Mouse (Mus musculus): ENCODE measurements at regions not wholly inside any gene's neighbourhood (a gene's known extent, or its start where the extent isn't known, plus 50 kb on each side); places are given as distances from the start of the nearest gene placed in this dataset.

DNA sequence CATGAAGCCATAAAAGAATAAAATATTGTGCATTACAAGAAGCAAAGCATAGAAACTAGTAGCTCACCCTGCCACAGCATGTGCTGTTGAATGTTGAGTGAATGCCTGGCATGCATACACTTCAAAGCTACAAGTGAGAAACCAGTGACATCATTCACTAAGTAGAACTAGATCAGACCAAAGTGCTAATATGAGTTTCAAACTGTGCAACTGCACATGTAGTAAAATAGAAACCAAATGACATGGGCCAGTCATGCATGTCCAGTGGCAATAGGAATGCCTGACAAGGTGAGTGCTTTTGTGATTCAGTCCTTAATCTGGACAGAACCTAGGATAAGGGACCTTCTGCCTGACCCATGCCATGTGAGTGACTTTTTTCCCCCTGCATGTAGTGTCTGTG is 111.3 kb upstream of the Cxxc4 start:
- H3K79me3 ChIP-seq (ENCODE audit: low read depth), result no peaks in the 10 kb centered on the region
- no peaks in the 10 kb centered on the region for H3K27me3 ChIP-seq (ENCODE audit: control insufficient read depth, insufficient read depth, insufficient read length)
- no peaks in the 10 kb centered on the region for H3K79me2 ChIP-seq (ENCODE audit: control insufficient read depth, insufficient read depth)
- no peaks in the 10 kb centered on the region for H3K36me3 ChIP-seq (ENCODE audit: control insufficient read depth, insufficient read depth)
- no peak for TF ChIP-seq MYOG (IDR thresholded peaks at IDR 0.05; ENCODE audit: control insufficient read depth, extremely low read depth, insufficient read length)
- TF ChIP-seq FOSL1 (IDR thresholded peaks at IDR 0.05; ENCODE audit: insufficient read depth, low read length, poor library complexity, severe bottlenecking), result no peak
- no peak for TF ChIP-seq CEBPB (IDR thresholded peaks at IDR 0.05; ENCODE audit: low read depth)
- TF ChIP-seq CTCF (IDR thresholded peaks at IDR 0.05; ENCODE audit: control insufficient read depth, insufficient read depth, insufficient read length), result no peak
- TF ChIP-seq USF1 (IDR thresholded peaks at IDR 0.05; ENCODE audit: low read depth), result no peak
- no peak overlapping the region for H3K4me3 ChIP-seq (ENCODE audit: insufficient read depth, poor library complexity, severe bottlenecking)
- H3ac ChIP-seq (ENCODE audit: control insufficient read depth, insufficient read length, low read depth), result no peak overlapping the region

DNA sequence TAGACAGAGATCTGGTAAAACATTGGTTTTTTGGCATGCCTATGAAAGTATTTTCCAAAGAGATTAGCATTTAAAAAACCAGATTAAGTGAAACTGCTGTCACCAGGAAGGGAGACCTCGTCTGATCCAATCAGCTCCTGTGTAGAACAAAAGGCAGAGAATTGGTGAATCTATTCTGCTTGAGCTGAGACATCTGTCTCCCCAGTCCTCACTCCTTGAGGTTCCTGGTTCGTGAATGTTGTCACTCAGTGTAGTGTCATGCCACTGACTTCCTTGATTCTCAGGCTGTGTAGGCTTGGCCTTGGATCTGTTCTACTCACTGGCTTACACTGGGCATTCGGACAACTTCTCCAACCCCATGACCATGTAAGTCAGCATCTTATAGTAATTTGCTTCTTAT is 105.9 kb upstream of the Cxxc4 start:
- Histone ChIP-seq H3K79me2 (ENCODE audit: control insufficient read depth, insufficient read depth) (no peaks in the 10 kb centered on the region), H3K79me3 (ENCODE audit: low read depth) (no peaks in the 10 kb centered on the region), H3K36me3 (ENCODE audit: control insufficient read depth, insufficient read depth) (no peaks in the 10 kb centered on the region), H3K27me3 (ENCODE audit: control insufficient read depth, insufficient read depth, insufficient read length) (no peaks in the 10 kb centered on the region), H3ac (ENCODE audit: control insufficient read depth, insufficient read length, low read depth) (no peak overlapping the region), H3K4me3 (ENCODE audit: insufficient read depth, poor library complexity, severe bottlenecking) (no peak overlapping the region)
- TF ChIP-seq MYOD1 (IDR thresholded peaks at IDR 0.05; ENCODE audit: control insufficient read depth, insufficient read length, low read depth) (no peak), MYOG (IDR thresholded peaks at IDR 0.05; ENCODE audit: control insufficient read depth, extremely low read depth, insufficient read length) (no peak), MAX (IDR thresholded peaks at IDR 0.05) (no peak), USF1 (IDR thresholded peaks at IDR 0.05; ENCODE audit: low read depth) (no peak), FOSL1 (IDR thresholded peaks at IDR 0.05; ENCODE audit: insufficient read depth, low read length, poor library complexity, severe bottlenecking) (no peak), CTCF (IDR thresholded peaks at IDR 0.05; ENCODE audit: control insufficient read depth, insufficient read depth, insufficient read length) (no peak), CEBPB (IDR thresholded peaks at IDR 0.05; ENCODE audit: low read depth) (no peak)

DNA sequence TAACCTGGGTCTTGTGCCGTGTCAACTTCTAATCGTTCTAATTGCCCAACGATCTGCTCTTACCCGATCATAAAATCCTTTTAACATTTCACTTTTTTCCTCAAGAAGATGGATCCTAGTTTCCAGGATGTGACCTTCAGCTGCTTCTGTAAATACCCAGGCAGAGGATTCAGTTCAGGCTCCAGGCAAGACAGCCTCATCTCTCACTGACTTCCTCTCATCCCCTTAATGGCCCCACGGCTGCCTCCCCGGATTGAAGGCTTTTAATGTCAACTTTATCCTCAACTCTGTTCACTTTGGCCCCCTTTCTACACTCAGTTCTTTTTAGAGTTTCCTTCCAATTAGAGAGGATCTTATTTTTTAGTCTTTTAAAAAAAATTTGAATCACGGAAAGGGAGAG is 91.0 kb upstream of the Cxxc4 start:
- no peak overlapping the region for H3K4me3 ChIP-seq (ENCODE audit: insufficient read depth, poor library complexity, severe bottlenecking)
- H3K27me3 ChIP-seq (ENCODE audit: control insufficient read depth, insufficient read depth, insufficient read length), result no peaks in the 10 kb centered on the region
- H3K79me2 ChIP-seq (ENCODE audit: control insufficient read depth, insufficient read depth), result no peaks in the 10 kb centered on the region
- TF ChIP-seq MYOD1 (IDR thresholded peaks at IDR 0.05; ENCODE audit: control insufficient read depth, insufficient read length, low read depth), result no peak
- no peak for TF ChIP-seq MAX (IDR thresholded peaks at IDR 0.05)
- TF ChIP-seq USF1 (IDR thresholded peaks at IDR 0.05; ENCODE audit: low read depth), result no peak
- TF ChIP-seq CTCF (IDR thresholded peaks at IDR 0.05; ENCODE audit: control insufficient read depth, insufficient read depth, insufficient read length), result no peak
- TF ChIP-seq FOSL1 (IDR thresholded peaks at IDR 0.05; ENCODE audit: insufficient read depth, low read length, poor library complexity, severe bottlenecking), result no peak
- TF ChIP-seq MYOG (IDR thresholded peaks at IDR 0.05; ENCODE audit: control insufficient read depth, extremely low read depth, insufficient read length), result no peak
- no peak for TF ChIP-seq CEBPB (IDR thresholded peaks at IDR 0.05; ENCODE audit: low read depth)
- no peaks in the 10 kb centered on the region for H3K36me3 ChIP-seq (ENCODE audit: control insufficient read depth, insufficient read depth)
- no peak overlapping the region for H3ac ChIP-seq (ENCODE audit: control insufficient read depth, insufficient read length, low read depth)
- no peaks in the 10 kb centered on the region for H3K79me3 ChIP-seq (ENCODE audit: low read depth)

DNA sequence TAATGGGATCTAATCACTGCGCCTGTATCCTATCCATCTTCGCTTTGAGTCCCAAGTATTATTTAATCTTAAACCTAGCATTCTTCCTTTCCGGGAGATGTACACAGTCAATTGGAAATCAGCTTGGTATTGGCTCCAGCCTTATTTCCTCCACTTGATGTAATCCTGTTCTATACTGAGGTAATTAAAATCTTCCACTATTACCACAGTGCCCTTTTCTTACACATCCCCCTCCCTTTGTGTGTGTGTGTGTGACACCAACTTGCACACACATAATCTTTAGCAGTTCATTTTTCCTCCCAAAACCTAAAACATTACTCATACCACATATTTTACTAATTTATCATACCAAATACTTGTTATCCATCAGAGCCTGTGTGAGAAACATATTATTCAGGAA is 90.3 kb upstream of the Cxxc4 start:
- Histone ChIP-seq H3K79me2 (ENCODE audit: control insufficient read depth, insufficient read depth) (no peaks in the 10 kb centered on the region), H3ac (ENCODE audit: control insufficient read depth, insufficient read length, low read depth) (no peak overlapping the region), H3K4me3 (ENCODE audit: insufficient read depth, poor library complexity, severe bottlenecking) (no peak overlapping the region), H3K79me3 (ENCODE audit: low read depth) (no peaks in the 10 kb centered on the region), H3K36me3 (ENCODE audit: control insufficient read depth, insufficient read depth) (no peaks in the 10 kb centered on the region), H3K27me3 (ENCODE audit: control insufficient read depth, insufficient read depth, insufficient read length) (no peaks in the 10 kb centered on the region)
- TF ChIP-seq USF1 (IDR thresholded peaks at IDR 0.05; ENCODE audit: low read depth) (no peak), MYOG (IDR thresholded peaks at IDR 0.05; ENCODE audit: control insufficient read depth, extremely low read depth, insufficient read length) (no peak), MYOD1 (IDR thresholded peaks at IDR 0.05; ENCODE audit: control insufficient read depth, insufficient read length, low read depth) (no peak), MAX (IDR thresholded peaks at IDR 0.05) (no peak), CEBPB (IDR thresholded peaks at IDR 0.05; ENCODE audit: low read depth) (no peak)

DNA sequence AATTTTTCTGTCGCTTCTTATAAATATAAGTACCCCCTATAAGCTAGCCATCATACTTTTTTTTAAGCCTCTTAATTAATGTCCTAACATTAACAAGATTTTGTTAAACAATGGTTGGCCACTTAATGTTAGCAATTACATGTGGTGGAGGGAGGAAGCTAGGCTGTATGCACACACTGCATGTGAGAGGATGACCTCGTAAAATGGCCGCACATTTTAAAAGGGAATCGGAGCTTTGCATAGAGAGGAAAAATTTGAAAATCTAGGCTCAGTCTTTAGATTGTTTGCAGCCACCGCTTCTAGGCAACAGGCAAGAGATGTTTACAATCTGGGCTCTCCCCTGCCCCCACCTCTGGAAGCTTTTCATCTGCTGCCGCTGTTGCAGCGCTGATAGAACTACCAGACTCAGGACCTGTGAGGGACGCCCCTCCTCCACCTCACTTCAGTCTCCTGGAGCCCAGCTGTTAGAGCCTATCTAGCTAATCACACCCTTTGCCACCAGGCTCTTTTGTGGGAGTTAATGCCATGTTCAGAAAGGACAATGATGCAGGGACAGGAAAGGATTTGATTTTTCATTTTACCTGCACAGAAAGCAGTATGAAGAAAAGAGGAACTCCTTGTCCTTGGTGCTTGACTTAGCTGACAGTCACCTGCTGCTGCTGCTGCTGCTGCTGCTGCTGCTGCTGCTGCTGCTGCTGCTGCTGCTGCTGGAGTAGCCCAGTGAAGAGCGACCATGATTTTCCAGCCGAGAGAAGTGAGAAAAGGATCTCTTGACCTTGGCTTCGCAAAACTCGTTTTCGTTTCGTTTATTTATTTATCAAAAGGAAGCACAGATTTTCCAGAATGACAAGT is 89.7 kb upstream of the Cxxc4 start:
- no peaks in the 10 kb centered on the region for H3K36me3 ChIP-seq (ENCODE audit: control insufficient read depth, insufficient read depth)
- H3ac ChIP-seq (ENCODE audit: control insufficient read depth, insufficient read length, low read depth), result no peak overlapping the region
- H3K79me3 ChIP-seq (ENCODE audit: low read depth), result no peaks in the 10 kb centered on the region
- H3K4me3 ChIP-seq (ENCODE audit: insufficient read depth, poor library complexity, severe bottlenecking), result no peak overlapping the region
- H3K79me2 ChIP-seq (ENCODE audit: control insufficient read depth, insufficient read depth), result no peaks in the 10 kb centered on the region
- H3K27me3 ChIP-seq (ENCODE audit: control insufficient read depth, insufficient read depth, insufficient read length), result no peaks in the 10 kb centered on the region
- TF ChIP-seq CTCF (IDR thresholded peaks at IDR 0.05; ENCODE audit: control insufficient read depth, insufficient read depth, insufficient read length) (no peak), CEBPB (IDR thresholded peaks at IDR 0.05; ENCODE audit: low read depth) (no peak), FOSL1 (IDR thresholded peaks at IDR 0.05; ENCODE audit: insufficient read depth, low read length, poor library complexity, severe bottlenecking) (no peak), MYOD1 (IDR thresholded peaks at IDR 0.05; ENCODE audit: control insufficient read depth, insufficient read length, low read depth) (no peak), USF1 (IDR thresholded peaks at IDR 0.05; ENCODE audit: low read depth) (no peak), MYOG (IDR thresholded peaks at IDR 0.05; ENCODE audit: control insufficient read depth, extremely low read depth, insufficient read length) (no peak), MAX (IDR thresholded peaks at IDR 0.05) (no peak)
